Mouse (Mus musculus): ENCODE data around the gene Rasgrp2. TPM values are rescaled to one million over a fixed set of nuclear protein-coding genes. Genes with fewer than 3 reads are reported as not detected.

Gene Rasgrp2
- polyA plus RNA-seq, 1 experiment from 2014 or later = 61.6 TPM

GRCm38 (mm10) chr19:6462841-6463240 lies 63.7 kb downstream of the Rasgrp2 start:
- Histone ChIP-seq H3K27ac (no peak overlapping the region), H3K4me3 (no peak overlapping the region), H3K4me1 (peaks cover 15% of the 10 kb centered on the region; the same call in 1 of the 2 replicates), H3K9me3 (no peaks in the 10 kb centered on the region), H3K36me3 (no peaks in the 10 kb centered on the region), H3K27me3 (ENCODE audit: insufficient read depth, poor library complexity, severe bottlenecking) (peaks cover 37% of the 10 kb centered on the region)
- WGBS = 39% methylated on average over 6 of the region's 6 CpGs
- DNase-seq (ENCODE audit: low spot score) = no peak

- Histone ChIP-seq H3K27ac (no peak overlapping the region), H3K36me3 (no peaks in the 10 kb centered on the region), H3K9me3 (no peaks in the 10 kb centered on the region), H3K27me3 (ENCODE audit: insufficient read depth, poor library complexity, severe bottlenecking) (peaks cover 37% of the 10 kb centered on the region), H3K4me1 (peaks cover 21% of the 10 kb centered on the region; the same call in 1 of the 2 replicates), H3K4me3 (no peak overlapping the region)
- 48% methylated on average over 10 of the region's 10 CpGs for WGBS
- no peak for DNase-seq (ENCODE audit: low spot score)
Observed at GRCm38 (mm10) chr19:6464306-6465071, 65.3 kb downstream of the Rasgrp2 start.

Other genes starting within 250 kb of the Rasgrp2 start
- not detected in 2 replicates for gene Majin, start 215.0 kb upstream of the Rasgrp2 start, polyA plus RNA-seq (2016; fragmentation: Nextera tagmentation; extraction: Ambion mirVana)
- gene Gpha2, start 173.0 kb upstream of the Rasgrp2 start, polyA plus RNA-seq (2016; fragmentation: Nextera tagmentation; extraction: Ambion mirVana) = 0.24 TPM in 1 of 2 replicates, not detected in the other
- 21.2 and 25.7 TPM in 2 replicates for gene Ppp2r5b, start 163.5 kb upstream of the Rasgrp2 start, polyA plus RNA-seq (2016; fragmentation: Nextera tagmentation; extraction: Ambion mirVana)
- 10.8 and 11.6 TPM in 2 replicates for gene Atg2a, start 157.7 kb upstream of the Rasgrp2 start, polyA plus RNA-seq (2016; fragmentation: Nextera tagmentation; extraction: Ambion mirVana)
- gene Ehd1, start 122.6 kb upstream of the Rasgrp2 start, polyA plus RNA-seq (2016; fragmentation: Nextera tagmentation; extraction: Ambion mirVana) = 89.6 and 101 TPM in 2 replicates
- gene Cdc42bpg, start 92.9 kb upstream of the Rasgrp2 start, polyA plus RNA-seq (2016; fragmentation: Nextera tagmentation; extraction: Ambion mirVana) = 0.33 and 0.38 TPM in 2 replicates
- 67.2 and 80.8 TPM in 2 replicates for gene Men1, start 64.4 kb upstream of the Rasgrp2 start, polyA plus RNA-seq (2016; fragmentation: Nextera tagmentation; extraction: Ambion mirVana)
- gene Map4k2, start 58.2 kb upstream of the Rasgrp2 start, polyA plus RNA-seq (2016; fragmentation: Nextera tagmentation; extraction: Ambion mirVana) = 12.5 and 15.0 TPM in 2 replicates
- 129 and 146 TPM in 2 replicates for gene Sf1, start 35.6 kb upstream of the Rasgrp2 start, polyA plus RNA-seq (2016; fragmentation: Nextera tagmentation; extraction: Ambion mirVana)
- gene Pygm, start 14.9 kb upstream of the Rasgrp2 start, polyA plus RNA-seq (2016; fragmentation: Nextera tagmentation; extraction: Ambion mirVana) = 103 and 214 TPM in 2 replicates
- gene Nrxn2, start 19.4 kb downstream of the Rasgrp2 start, polyA plus RNA-seq (2016; fragmentation: Nextera tagmentation; extraction: Ambion mirVana) = 0.10 and 1.1 TPM in 2 replicates
- gene Slc22a12, start 143.7 kb downstream of the Rasgrp2 start, polyA plus RNA-seq (2016; fragmentation: Nextera tagmentation; extraction: Ambion mirVana) = not detected in 2 replicates